Mouse (Mus musculus): ENCODE data around the gene Ccr8.

Ccr8 gene

DNA sequence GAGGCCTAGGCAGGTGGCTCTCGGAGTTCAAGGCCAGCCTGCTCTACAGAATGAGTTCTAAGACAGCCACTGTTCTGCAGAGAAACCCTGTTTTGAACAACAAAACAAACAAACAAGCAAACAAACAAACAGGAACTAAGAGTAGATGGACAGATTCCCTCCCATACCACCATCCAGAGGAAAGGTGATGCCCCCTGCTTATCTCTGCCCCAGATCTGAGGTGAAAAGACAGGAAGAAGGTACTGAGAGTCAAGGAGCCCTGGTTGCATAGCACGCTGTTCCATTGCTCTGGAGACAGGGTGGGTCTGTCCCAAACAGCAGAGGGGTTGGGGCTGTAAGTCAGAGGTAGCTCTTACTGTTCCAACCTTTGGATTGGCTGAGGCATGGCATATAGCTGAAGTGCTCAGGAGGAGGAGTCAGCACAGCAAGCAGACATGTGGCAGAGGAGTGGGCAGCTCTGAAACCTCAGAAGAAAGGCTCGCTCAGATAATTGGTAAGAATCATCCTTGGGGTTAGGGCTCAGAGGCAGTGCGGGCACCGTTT, at the start of gene Ccr8:
Gene Ccr8, plus strand, starts transcription at position 419 of the 543 bp plus-strand sequence.
- DNase-seq (ENCODE audit: low spot score) = no peak

DNA sequence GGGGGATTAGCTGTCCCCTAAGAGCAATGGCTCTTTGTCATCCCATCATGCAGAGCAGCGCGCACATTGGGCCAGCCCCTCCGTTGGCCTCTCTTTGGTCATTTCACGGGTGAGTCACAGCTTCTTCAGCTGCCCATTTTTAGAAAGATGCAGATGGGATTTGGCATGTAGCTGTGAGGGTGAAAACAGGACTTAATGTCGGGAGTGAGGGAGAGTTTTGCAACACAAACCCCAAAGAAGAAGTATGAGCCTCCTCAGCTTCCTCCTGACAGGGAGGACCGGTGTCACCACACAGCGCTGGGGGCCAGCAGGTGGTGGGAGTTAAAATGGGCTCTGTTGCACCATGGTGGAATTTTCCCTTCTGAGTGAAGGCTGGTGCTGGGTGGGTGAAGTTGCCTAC, 48.8 kb upstream of the Ccr8 start:
- no peak for DNase-seq (ENCODE audit: low spot score)

GRCm38 (mm10) chr9:120048495-120048894, 43.4 kb upstream of the Ccr8 start:
- DNase-seq (ENCODE audit: low spot score) = no peak

- DNase-seq (ENCODE audit: low spot score) = no peak
Observed at GRCm38 (mm10) chr9:120049407-120049806, 42.5 kb upstream of the Ccr8 start.

DNA sequence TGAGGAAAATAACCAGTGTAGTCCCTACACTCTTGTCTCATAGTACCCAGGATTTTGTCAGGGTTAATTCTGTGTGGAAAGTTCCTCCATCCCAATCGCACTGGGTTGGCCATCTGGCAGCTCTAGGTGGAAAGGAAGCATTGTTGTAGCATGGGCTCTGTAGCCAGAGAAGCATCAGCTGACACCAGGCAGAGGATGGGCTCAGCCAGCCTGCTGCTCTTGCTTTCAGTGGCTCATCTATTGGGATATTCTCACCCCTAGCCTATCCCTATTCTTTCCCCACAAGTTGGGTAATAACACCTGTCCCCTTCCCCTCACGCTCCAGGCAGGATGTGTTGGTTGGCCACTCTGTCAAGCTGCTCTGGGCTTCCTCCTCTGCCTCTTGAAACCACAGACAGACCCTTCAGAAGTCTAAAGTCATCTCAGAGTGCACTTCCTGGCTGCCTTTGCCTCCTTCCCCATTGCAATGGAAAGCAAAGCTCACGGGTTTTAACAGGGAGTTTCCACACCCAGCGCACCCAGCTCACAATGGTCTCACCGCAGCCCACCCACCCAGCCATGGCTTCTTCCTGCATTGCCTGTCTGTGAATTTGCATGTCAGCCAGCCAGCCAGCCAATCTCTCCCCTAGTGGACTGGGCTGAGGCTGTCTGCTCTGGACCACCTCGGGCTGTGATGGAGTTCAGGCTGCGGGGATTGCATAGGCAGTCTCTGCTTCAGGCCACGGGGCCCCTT, 37.2 kb upstream of the Ccr8 start:
- DNase-seq (ENCODE audit: low spot score) = no peak

DNA sequence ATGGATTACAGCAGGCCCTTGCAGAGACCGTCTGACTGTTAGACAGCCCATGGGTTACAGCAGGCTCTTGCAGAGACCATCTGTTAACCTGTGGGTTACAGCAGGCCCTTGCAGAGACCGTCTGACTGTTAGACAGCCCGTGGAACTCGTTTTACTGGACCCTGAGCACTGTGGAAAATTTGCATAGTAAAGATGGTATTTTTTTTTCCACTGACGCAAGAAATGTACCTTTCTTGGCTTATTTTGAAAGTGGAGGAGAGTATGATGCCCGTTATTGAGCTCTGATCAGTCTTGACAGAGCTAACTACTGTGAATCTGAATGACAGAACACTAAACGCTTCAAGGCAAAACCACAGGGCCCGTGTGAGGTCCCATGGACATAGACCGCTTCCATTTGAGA, 35.7 kb upstream of the Ccr8 start:
- DNase-seq (ENCODE audit: low spot score) = no peak

DNA sequence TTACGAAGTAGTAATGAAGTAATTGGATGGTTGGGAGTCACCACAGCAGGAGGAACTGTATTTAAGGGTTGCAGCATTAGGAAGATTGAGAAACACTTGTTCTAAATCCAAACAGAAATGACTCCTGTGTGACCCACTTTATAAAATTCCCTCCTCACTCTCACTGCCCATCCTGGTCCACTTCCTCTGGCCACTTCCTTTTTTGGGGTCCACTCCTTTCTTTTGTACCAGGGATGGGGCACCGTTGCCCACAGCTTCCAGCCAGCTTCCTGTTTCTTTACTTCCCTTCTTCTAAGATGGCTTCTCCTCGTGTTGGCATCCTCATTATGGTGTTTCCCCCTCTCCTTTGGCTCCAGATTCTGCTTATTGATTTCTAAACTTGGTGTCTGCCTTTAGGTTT, 33.2 kb upstream of the Ccr8 start:
- DNase-seq (ENCODE audit: low spot score) = no peak

DNA sequence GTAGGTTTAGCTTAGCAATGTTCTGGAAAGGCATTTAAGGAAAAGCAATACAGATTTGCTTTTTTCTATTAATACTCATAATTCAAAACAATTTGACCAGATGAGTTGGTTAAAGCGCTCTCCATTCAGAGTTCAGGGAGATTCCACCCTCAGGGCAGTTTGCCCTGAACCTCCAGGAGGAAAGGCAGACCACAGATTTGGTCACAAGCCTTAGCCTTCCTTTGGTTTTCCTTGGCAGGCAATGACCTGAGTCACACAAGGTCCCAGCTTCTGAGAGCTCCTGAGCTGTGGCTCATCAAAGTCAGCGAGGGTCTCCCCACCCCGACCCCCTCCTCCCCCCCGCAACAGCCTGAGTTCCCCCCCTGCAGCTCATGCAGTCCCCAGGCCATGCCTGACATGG, 27.6 kb upstream of the Ccr8 start:
- no peak for DNase-seq (ENCODE audit: low spot score)

- no peak for DNase-seq (ENCODE audit: low spot score)
Observed at GRCm38 (mm10) chr9:120067609-120068008, 24.3 kb upstream of the Ccr8 start.

DNA sequence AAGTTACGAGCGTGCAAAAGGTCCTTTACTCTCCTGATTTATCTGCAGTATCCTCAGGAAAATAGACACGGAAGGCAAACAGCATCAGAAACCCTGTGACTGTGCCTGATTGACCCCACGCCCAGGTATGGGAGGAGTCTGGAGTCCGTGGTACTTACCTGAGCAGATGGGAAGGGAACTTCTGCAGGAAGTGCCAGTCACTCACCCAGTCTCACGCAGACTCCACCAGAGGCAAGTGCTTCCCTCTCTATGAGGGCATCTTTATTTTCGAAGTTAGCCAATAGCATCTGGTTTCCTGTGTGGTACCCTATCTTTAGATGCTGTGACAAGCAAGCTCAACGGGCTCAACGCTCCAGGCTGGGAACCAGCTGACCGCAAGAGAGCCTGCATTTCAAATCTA, 23.9 kb upstream of the Ccr8 start:
- no peak for DNase-seq (ENCODE audit: low spot score)

GRCm38 (mm10) chr9:120069779-120070178, 22.1 kb upstream of the Ccr8 start, which contains the start of gene Cx3cr1:
Gene Cx3cr1, minus strand, starts transcription at chr9:120069879.
- DNase-seq (ENCODE audit: low spot score) = no peak

DNA sequence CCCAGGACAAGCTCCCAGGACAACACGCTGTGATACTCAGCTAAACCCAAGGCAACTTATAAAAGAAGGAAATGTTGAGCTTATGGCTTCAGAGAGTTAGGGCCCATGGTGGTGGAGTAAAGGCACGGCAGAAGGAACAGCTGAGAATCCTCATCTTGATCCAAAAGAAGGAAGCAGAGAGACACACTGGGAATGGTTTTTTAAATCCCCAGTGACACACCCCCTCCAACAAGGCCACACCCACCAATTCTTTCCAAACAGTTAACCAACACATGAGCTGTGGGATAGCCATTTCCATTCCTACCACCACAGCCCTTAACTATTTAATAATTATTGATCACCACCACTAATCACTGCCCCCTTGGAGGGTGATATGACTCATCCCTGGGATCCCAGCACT, 20.7 kb upstream of the Ccr8 start:
- DNase-seq (ENCODE audit: low spot score) = no peak

DNA sequence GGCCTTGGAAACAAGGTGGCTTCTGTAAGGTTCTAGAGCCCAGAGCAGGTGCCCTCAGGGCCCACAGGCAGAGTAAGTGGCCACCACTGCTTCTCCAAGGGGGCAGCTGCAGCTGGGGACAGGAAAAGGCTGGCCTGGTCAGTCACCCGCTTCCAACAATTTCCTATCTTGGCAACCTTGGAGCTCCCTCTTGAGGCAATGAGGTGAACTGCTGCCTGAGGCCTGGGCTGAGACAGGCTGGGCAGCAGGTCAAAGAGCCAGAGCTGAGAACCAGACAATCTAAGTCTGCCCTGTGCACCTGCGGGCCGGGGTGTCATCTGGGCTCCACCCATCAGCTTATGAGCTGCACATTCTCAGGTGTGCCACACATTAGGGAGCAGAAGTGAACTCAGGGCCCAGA, 18.7 kb upstream of the Ccr8 start:
- DNase-seq (ENCODE audit: low spot score) = peak; percentile 87

GRCm38 (mm10) chr9:120074516-120074915, 17.4 kb upstream of the Ccr8 start:
- no peak for DNase-seq (ENCODE audit: low spot score)

DNA sequence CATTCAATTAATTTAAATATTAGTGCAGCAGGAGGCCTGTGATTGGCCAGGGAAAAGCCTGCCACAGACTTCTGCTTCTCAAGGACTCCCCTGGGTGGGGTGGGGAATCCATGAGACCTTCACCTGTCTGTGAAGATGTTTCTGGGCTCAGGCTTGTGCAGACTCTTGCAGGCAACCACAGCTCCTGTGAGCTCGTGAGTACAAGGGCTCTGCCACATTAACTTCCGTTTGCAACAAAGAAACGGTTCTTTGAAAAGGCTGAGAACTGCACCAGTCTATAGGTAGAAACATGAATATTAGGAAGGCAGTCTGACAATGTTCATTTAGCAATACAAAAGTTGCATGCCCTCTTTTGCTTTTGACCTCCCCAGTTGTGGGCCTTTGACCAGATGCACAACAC, 13.7 kb upstream of the Ccr8 start:
- DNase-seq (ENCODE audit: low spot score) = no peak

DNA sequence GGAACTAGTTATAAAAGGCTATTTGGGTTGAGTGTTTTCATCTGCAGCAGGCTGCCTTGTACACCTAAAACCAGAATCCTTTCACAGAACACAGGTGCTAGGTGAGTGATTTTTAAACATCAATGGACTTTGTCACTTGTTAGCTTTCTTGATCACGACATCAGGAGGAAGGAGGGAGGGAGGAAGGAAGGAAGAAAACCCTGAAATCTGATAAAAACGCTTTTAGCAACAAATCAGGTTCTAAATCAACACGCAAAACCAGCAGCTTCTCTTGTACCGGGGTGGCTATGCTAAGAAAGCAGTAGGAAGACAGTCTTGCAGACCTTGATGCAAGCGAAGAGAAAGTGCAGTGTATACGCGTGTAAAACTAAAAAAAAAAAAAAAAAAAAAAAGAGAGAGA, 12.0 kb upstream of the Ccr8 start:
- no peak for DNase-seq (ENCODE audit: low spot score)

GRCm38 (mm10) chr9:120080546-120081108, 11.3 kb upstream of the Ccr8 start:
- DNase-seq (ENCODE audit: low spot score) = no peak

DNA sequence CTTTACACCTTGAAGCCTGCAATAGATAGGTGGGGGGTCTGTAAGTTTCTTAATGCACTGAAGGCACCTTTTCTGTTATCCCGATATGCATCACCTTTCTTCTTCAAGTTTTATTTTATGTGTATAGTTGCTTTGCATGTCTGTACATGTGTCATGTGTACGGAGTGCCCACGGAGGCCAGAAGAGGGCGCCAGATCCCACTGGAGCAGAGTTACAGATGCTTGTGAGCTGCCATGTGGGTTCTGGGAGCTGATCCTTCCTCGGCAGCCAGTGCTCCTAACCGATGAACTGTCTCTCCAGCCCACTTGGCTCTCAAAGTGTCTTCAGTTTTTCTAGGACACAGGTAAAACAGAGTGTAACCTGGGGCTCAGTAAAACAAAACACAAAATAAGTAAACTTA, 10.7 kb upstream of the Ccr8 start:
- DNase-seq (ENCODE audit: low spot score) = no peak

DNA sequence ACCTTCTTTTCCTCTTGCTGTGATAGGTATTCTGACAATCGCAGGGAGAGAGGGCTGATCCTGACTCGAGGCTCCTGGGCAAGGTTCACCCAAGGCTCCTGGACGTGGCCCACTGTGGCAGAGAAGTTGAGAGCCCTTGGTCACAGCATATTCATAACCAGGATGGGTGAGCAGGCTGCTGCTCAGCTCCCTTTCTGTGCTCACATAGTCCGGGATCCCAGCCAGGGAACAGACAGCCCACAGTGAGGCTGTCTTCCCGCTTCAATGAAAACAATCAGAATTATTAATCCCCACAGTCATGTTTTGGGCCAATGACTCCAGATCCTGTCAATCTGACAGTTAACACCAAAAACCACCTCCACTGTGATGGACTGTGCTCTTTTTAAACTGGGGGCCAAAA, 9.9 kb upstream of the Ccr8 start:
- DNase-seq (ENCODE audit: low spot score) = no peak

GRCm38 (mm10) chr9:120082691-120083090, 9.2 kb upstream of the Ccr8 start:
- DNase-seq (ENCODE audit: low spot score) = no peak

- no peak for DNase-seq (ENCODE audit: low spot score)
Observed at GRCm38 (mm10) chr9:120083158-120083894, 8.6 kb upstream of the Ccr8 start.

- no peak for DNase-seq (ENCODE audit: low spot score)
Observed at GRCm38 (mm10) chr9:120084406-120084805, 7.5 kb upstream of the Ccr8 start.

DNA sequence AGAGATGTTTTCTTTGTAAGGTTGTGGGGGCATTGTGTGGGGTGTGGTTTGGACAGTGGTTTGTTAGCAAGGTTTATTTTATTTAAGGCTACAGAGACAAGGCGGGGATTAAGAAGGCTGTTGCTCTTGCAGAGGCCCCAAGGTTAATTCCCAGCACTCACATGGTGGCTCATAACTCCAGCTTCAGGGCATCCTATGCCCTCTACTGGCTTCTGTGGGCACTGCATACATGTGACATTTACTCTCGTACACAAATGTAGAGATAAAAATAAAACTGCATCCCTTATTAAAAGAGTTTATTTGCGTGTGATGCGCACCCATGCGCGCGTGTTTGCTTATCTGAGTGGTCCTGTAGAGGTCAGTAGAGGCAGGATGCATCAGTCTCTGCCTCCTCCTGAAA, 2.8 kb upstream of the Ccr8 start:
- no peak for DNase-seq (ENCODE audit: low spot score)

All from testis, postnatal 10 days (tissue).